Mouse (Mus musculus) heart, postnatal 0 days (tissue): Measurements from ENCODE around the gene Cdkn1a.

Source experiments
- CTCF ChIP-seq: IDR thresholded peaks from 2 replicates; pipeline ENCODE4 v1.5.1; 2016; ENCODE audit warnings: antibody characterized with exemption, control low read depth, low read depth
- EP300 ChIP-seq: IDR thresholded peaks from 2 replicates; pipeline ENCODE4 v1.6.1; 2016; ENCODE audit warnings: antibody characterized with exemption, low read depth

DNA sequence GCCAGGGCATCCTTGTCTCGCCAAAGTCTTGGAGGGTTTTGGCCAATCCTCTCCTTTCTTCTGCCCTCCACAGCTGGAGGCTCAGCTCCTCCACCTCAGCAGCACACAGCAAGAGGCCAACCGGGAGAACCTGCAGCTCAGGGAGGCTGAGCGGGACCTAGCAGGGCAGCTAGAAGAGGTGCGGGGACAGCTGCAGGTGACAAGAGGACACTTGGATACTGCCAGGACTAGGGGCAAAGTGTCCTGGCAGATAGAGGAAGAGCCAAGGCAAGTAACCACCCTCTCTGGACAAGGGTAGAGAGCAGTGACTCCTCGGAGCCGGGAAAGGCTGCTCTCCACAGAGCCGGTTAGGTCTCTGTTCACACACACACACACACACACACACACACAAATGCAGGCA lies 47.1 kb downstream of the Cdkn1a start:
- TF ChIP-seq EP300 (no peak), CTCF (no peak)
